Mouse (Mus musculus): ENCODE results near the gene Rinl.

The Rinl gene

DNA sequence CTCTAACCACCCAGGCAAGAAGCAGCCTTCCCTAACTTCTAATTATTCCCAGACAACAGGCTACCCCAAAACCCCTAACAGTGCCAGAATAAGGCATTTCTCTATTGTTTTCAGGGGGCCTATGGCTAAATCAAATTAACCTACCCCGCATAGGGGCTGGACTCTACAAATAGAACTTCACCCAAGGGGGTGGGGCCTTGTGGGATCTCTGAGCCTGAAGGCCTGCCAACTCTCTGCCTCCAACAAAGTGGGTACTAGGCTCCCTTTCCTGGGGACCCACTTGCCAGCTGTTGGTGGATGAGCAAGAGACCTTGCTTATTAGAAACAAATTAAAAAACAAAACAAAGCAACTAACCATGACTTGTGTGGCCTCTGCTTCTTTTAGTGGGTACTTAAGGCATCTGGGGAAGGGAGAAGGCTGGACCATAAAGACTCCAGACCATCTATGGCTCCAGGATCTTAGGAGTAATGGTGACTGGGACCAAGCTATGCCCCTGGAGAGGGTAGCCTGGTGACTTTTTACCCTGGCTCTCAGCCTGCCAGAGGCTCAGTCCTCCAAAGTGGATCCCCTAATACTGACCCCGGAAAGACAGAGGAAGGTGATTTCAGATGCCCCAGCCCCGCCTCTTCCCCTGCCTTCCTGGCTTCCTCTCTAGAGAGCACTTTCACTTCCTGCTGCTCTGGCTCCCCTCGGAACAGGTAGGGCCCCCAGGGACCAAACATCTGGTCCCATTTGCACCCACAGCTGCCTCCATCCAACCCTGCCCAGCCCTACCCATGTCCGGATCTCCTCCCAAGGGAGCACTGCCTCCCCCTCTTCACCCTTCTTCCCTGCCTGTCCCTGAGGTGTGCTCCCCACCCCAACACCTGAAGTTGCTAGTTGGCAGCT is at the start of gene Rinl:
Gene Rinl (plus strand): TSS at position 663 of the 889 bp plus-strand sequence.
- DNase-seq: peak; percentile 36

- no peak for DNase-seq
These were observed 48.9 kb upstream of the Rinl start for GRCm38 (mm10) chr7:28739829-28740228.

- no peak for DNase-seq
These were observed 47.8 kb upstream of the Rinl start for GRCm38 (mm10) chr7:28740949-28741348.

DNA sequence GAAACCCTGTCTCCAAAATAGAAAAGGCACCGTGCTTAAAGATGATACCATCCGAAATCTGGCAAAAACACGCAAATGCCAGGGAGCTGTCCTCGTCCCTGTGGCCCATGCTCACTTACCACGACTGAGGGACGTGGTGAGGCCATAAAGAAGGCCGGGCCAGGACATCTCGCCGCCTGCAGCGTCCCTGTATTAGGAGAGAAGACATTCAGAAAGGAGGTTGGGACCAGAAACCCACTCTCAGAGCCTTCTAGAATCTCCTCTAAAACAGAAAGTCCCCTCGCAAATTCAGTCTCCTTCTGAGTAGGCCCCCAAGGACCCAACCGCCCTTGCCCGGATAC is 47.4 kb upstream of the Rinl start:
- DNase-seq: no peak

DNA sequence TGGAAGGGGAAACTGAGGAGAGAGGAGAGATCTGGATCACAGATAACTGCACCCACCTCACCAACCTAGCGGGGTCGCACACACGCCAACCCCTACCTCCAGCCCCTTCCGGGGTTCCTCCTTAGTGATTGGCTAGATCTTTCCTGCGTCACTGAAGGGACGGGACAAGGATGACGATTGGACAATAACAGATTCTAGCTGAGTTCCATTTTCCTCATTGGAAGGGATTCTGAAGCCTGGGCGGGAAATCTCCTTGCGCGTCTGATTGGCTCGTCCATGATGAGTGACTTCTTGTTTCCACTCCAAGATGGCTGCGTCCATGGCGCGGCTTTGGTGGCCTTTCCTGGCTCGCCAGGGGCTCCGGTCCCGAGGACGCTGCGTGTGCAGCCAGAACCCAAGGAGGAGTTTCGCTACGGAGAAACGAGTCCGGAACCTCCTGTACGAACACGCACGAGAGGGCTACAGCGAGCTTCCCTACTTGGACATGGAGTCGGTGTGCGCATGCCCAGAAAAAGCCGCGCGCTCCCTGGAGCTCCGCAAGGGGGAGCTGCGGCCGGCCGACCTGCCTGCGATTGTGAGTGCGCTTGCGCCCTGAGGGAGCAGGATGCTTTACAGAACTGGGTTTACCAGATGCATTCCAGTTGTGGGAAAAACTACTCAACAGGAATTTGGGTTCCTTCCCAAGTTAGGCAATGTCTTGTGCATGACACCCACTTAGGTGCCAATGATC is 46.9 kb upstream of the Rinl start, which contains the start of the genes Mrps12 and Sars2:
Gene Mrps12 (minus strand): TSS at position 112 of the 730 bp plus-strand sequence.
Gene Sars2 (plus strand): TSS at position 284 of the 730 bp plus-strand sequence.
- peak; percentile 94 for DNase-seq

DNA sequence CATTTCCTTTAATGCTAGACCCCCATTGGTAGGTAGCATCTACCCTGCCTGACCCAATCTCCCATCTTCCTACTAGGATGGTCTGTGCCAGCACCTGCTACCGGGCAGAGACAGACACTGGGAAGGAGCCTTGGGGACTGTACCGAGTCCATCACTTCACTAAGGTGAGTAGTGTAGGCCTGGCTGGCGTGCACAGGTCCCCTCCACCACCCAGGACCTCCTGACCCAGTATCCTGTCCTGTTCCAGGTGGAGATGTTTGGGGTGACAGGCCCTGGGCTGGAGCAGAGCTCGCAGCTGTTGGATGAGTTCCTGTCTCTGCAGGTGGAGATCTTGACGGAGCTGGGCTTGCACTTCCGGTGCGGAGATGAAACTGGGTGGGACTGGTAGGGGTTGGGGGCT is 38.8 kb upstream of the Rinl start:
- DNase-seq: no peak

DNA sequence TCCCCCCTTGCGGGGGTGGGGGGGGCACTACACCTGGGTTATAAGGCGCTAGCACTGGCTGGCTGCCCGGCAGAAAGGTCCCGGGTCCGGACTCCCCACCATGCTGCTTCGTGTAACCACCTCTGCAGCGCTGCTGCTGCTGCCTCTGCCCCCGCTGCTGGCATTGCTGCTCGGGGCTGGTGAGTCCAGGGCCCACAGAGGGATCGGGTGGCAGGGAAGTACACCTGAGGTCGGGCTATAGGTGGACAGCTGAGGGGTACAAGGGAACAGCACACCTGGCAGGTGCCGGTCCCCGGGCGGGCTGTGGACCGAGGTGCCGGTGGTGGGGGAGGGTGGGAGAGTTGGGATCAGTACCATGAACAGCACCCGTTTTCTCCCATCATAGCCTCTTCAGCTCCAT is 32.7 kb upstream of the Rinl start, which contains the start of gene Ccer2:
Gene Ccer2 (plus strand): TSS at position 96 of the 400 bp plus-strand sequence.
- DNase-seq: no peak

DNA sequence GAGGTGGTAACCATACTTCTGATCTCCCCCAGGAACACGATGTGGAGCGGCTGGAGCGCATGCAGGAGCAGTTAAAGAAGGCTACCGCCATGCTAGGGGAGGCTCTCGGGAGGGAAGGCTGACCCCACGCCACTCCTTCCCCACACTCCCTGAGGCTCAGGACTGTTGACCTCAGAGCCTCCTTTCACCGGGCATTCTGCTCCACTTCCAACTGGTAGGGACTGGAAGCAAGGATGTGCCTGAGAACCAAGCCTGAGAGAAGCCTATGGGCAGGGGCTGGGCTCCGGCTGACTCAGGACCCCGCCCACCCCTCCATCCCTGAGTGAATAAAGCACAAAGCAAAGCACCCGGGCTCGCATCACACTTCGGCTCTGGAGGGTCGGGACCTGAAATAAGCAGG is 30.1 kb upstream of the Rinl start:
- DNase-seq: no peak

DNA sequence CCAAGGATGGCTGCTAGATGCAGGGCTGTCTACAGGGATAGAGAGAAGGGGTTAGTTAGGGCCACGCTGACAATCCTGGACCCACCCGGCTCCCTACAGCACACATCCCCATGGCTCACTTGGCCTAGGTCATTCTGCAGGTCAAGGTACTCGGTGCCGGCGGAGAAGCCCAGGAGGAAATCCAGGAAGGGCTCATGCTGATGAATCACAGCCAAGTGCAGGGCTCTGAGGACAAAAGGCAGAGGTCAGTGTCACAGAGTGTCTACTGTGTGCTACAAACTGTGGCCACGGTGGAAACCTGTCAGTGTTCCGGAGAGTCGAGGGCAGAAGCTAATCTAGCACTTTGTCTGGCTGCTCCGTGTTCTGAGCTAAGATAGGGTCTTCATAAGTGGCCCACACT is 26.9 kb upstream of the Rinl start:
- DNase-seq: no peak

GRCm38 (mm10) chr7:28765211-28765610 is 23.6 kb upstream of the Rinl start:
- no peak for DNase-seq

GRCm38 (mm10) chr7:28766173-28766879 is 22.4 kb upstream of the Rinl start, which contains the start of gene Sirt2:
Sirt2 (plus strand) TSS chr7:28766735.
- DNase-seq: peak; percentile 96

DNA sequence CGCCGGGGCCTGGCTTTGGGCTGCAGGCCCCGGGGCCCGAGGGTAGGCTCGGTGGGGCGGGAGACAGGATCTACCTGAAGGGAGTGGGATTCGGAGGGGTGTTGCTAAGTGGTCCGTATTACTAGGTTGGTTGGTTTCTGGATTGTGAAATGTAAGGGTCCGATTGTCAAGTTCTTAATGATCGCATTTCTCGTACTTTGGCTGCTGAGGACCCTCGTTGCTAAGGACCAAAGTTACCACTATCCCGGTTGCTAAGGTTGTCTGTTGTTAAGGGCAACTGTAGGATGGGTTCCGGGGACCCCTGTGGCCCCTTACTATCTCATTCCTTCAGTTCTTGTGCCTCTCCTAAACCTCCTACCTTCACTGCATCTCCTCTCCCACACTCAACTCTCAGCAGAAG is 21.9 kb upstream of the Rinl start:
- DNase-seq: no peak

DNA sequence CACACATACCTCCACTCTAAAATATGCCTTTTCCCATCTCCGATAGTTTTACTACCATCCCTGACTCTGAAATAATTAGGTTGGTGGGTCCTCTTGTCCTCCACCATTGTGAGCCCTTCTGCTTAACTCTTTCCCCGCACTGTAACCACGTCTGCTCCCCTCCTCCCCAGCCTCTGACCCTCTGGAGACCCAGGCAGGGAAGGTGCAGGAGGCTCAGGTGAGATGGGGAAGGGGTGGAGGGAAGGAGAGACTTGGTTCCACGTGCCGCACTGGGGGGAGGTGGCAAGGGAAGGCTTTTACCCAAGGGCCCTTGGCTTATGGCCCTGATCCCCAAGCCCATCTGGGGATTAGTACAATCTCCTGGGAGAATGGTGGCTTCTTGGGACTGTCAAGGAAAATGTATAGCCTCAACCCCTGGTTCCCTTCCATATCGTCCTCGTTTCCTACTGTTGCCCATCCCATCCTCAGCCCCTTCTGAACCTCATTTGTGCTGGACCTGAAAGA is 21.3 kb upstream of the Rinl start, which contains the start of gene Nfkbib:
Gene Nfkbib (minus strand): TSS at position 51 of the 504 bp plus-strand sequence.
- DNase-seq: no peak

DNA sequence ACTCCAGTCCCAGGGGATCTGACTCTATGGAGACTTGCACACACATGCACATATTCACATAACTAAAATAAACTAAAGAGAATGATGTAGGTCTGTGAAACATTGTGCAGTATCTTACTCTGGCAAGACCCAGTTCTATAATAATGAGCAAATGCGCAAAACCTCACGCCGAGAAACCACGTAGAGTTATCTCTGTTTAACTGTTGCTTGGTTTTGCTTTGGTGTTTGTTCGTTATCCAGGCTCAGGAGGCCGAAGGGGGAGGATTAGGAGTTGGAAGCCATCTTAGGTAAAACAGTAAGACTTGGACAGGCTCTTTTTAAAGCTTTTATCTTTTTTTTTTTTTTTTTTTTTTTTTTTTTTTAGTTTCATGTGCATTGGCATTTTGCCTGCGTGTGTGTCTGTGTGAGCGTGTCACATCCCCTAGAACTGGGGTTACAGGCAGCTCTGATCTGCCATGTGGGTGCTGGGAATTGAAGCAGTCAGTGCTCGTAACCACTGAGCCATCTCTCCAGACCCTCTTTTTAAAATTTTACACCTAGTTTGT is 19.3 kb upstream of the Rinl start:
- no peak for DNase-seq

GRCm38 (mm10) chr7:28770309-28770708 is 18.5 kb upstream of the Rinl start:
- DNase-seq: no peak

- DNase-seq: peak; percentile 35
These were observed 16.9 kb upstream of the Rinl start for GRCm38 (mm10) chr7:28771867-28772266.

DNA sequence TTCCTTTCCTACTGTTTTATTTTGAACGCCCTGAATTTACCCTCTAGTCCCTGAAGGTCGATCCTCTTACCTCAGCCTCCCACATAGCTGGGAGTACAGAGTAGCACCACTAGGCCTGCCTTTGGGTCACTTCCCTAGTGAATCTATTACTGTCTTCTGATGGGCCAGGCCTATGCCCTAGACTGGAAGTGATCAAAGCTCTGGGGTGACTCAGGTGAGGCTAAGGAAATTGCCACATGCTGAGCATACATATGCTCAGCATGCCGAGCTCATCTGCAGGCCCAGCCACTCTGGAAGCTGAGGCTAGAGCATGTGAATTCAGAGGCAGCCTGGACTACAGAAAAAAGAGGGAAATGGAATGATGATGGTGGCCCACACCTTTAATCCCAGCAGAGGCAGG is 15.6 kb upstream of the Rinl start:
- DNase-seq: no peak

GRCm38 (mm10) chr7:28774164-28774563 is 14.6 kb upstream of the Rinl start:
- DNase-seq: no peak

- DNase-seq: no peak
These were observed 13.6 kb upstream of the Rinl start for GRCm38 (mm10) chr7:28775129-28775528.

- no peak for DNase-seq
These were observed 9.9 kb upstream of the Rinl start for GRCm38 (mm10) chr7:28778825-28779224.

GRCm38 (mm10) chr7:28780067-28780658 is 8.6 kb upstream of the Rinl start:
- peak; percentile 94 for DNase-seq

- DNase-seq: no peak
These were observed 7.9 kb upstream of the Rinl start for GRCm38 (mm10) chr7:28780857-28781256.
